Mouse (Mus musculus) spleen, adult 18-20 months (tissue): ENCODE measurements at regions not wholly inside any gene's neighbourhood (a gene's known extent, or its start where the extent isn't known, plus 50 kb on each side); places are given as distances from the start of the nearest gene placed in this dataset.
A peak's percentile ranks its signal among the peaks of the same experiment; 100 is the strongest.

Experiments used
- DNase-seq, 2 experiments: peaks; one replicate each; pipeline ENCODE4 v3.0.0; 2022; ENCODE audit warnings: mixed read lengths in 2 of 2

DNA sequence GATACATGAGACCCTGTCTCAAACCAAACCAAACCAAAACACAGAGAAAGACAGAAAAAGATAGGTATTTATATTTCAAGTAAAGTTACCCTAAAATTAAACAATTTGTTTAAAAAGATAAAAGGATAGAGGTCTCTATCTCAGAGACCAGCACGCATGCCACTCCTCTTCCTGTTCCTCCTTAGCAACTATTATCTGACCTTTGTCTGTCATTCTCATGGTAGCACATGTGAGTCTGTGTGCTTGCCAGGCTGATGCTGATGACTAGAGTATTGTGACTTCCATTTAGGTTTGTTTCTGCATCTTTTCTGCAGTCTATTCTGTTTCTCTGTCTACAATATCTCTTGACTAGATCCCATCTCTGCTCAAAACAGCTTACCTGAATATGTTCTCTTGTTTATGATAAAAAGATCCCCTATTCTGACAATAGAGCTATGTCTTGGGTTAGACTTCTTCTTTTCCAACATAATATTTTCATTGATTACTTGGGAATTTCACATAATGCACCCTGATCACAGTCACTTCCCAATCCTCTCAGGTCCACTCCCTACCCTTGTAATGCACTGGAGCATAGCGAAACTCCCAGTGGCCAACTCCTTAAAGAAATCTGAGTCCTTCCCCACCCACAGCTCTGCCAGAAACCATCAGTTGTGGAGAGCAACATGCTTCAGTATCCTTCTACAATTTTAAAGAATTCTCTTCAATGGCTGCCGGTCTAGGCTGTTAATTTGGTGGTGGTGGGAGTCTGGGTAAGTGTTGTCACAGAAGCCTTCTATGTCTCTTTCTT is 115.7 kb upstream of the Nrp1 start:
- DNase-seq: no peak

DNA sequence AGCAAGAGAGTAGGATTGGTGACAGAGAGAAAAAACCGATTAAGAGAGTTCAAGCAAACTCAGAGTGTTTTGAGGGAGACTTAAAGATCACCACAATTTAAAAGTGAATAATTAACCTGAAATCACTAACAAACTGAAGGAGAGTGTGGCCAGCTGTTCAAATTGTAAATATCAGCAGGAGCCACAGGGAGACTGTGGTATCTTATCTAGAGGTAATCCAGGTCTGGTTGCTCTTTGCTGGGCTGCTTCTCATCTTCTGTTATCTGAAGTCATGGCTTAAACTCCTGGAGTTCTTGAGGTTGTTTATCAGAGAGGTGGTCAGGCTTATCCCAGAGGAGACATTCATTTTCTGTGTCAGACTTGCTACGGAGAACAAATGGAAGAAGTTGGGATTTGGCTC is 106.7 kb upstream of the Nrp1 start:
- DNase-seq: no peak

DNA sequence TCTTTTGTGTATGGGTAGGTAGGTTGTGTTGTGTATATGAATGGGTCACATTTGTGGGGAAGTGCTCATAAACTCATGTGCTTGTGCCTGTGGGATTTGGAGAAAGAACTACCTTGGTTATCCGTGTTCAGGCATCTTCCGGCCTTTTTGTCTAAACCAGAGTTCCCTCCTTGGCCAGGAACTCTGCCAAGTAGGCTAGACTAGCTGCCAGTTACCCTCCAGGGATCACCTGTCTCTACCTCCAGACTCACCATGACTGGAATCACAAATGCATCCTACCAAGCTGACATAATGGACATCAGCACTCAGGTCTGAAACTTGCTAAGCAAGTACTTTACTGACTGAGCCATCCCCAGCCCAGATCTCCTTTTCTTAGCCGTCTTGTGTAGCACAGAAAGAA is 97.6 kb upstream of the Nrp1 start:
- DNase-seq: no peak

DNA sequence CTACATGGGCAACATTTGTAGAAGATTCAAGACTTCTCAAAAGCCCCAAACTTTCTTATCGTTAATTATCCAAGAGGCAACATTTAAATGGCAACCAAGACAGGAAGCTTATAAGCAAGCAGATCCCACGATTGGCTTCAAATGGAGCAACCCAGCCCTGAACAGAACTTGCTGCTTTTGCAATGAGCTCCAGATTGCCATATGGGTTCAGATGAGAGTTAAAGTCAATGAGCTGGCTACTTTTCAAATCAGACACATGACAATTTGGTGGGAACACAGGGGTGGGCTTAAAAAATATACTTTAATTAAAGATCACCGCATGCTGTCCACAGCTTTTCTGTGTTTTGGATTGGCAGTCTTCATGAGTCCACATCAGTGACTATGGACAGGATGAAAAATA is 97.0 kb upstream of the Nrp1 start:
- DNase-seq: no peak

DNA sequence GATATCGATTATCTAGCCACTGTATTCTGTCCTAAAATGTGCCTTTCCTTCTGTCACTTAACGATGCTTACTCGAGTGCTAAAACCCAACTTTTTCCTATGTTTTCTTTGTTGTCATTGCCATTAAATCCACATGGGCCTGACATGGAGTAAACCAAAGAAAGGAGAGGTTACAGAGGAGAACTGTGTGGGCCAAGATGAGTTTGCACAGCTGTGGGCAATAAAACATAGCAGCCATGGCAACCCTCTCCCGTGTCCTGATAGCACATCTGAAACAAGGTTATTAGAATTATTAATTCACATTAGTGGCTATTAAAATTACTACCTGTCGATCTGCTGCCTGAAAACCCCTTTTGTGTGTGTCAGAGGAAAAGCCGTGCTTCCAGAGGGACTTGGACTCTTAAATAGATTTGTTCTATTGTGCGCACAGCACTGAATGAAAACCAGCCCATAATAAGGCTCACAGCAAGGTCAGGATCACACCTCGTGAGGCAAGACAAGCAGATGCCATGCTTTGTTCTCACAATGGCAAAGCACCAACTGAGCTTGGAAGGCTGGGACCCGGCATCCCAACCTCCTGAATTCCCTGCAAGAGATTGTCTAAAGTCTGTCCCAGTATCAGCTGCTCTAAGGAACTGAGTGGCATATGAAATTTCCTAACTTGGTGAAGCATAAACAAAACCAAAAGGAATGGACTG is 95.0 kb upstream of the Nrp1 start:
- no peak for DNase-seq

DNA sequence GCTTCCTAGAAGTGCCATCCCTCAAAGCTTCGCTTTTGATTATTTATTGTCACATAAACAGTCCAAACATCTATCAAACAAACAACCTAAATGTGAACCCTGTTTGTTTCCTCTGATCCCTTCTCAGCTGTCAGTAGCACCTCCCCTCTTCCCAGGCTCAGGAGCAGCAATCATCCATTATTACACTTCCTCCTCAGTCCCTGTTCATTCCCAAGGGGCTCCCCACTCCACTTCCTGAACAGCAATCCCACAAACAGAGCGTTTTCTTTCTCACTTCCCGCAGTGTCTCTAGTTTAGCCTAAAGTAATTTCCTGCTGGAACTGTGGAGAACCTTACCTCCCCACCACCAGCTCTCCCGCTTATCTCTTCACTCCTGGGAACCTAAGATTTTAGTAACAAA is 91.1 kb upstream of the Nrp1 start:
- DNase-seq: no peak

DNA sequence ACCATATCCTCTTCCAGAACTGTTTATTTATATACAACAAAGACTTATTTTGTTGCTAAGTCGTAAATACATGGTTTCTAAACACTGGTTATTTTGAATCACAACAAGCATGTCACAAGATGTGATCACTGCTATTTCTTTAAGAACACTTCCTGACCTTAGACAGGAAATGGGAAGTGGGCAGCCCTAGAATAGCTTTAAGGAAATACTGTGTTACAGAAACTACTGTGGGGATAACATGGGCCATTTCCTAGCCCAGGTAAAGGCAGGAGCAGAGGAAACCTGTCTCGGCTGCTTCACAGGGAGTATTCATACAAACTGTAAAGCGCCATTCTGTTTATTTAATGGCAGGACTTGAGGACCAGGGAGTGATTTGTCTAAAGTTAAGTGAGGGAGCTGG is 90.4 kb upstream of the Nrp1 start:
- no peak for DNase-seq

DNA sequence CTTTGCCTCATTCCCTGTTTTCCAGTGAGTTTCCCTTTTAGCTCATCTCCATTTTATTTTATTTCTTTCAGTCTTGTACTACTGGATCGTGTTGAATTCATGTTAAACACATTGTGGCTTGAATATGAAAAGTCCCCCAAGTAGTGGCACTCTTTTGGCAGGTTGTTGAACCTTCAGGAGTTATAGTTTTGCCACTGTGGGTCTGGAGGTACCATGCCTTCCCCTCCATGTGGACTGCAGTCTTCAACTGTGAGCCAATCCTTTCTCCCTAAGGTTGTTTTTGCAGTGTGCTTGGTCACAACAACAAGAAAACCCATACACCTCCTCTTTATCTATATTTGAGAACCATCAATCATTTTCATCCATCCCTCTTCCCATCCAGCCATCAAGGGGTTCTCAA is 88.9 kb upstream of the Nrp1 start:
- no peak for DNase-seq

DNA sequence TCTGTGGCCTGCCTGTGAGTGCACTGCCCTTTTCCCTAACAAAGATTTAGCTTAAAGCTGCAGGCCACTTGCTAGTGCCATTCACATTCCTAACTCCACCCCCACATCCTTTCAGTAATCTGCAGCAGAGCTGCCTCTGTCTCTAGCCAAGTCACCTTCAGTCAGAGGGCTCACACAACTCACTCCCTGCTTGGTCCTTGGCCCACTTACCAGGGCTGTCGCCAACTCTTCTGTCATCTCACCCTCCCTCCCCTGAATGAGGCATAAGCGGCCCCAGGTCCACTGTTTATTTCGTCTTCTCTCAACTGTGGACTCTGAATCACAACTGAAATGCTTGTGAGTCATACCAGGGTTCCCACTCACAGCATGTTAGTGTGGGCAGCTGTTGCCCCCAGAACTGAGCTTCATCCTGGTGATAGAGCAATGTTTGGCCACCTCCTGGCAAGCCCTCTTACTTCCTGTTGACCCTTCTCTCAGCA is 85.5 kb upstream of the Nrp1 start:
- no peak for DNase-seq

DNA sequence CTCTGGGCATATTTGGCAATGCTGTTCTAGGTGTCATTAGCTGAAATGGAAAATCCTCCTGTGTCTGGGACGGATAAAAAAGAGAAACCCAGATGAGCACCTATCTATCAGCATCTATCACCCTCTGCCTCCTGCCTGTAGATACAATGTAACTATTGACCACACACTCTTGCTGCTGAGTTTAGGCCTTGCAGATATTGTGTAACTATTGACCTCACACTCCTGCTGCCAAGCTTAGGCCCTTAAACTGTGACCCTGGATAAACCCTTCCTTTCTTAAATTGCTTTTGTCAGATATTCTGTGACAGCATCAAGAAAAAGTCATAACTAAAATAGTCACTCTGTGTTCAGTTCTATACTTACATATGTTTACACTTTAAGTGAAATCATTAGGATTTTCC is 81.9 kb upstream of the Nrp1 start:
- no peak for DNase-seq

DNA sequence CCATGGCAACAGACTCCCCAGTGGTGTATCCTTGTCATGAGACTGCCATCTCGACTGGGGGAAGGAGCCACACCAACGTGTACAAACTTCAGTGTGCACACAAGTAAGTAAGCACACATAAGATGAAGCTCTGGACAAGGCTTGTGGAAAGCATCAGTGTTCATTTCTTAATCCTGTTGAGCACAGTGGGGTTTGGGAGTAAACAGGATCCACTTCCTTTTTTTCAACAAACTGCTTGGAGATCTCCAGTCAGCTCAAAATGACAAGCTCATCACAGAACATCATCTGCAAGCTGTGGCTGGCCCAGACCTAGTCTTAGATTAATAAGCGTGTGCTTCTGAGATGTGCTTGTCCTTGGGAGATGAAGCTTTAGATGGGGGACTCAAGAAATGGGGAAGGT is 75.6 kb upstream of the Nrp1 start:
- DNase-seq: no peak

DNA sequence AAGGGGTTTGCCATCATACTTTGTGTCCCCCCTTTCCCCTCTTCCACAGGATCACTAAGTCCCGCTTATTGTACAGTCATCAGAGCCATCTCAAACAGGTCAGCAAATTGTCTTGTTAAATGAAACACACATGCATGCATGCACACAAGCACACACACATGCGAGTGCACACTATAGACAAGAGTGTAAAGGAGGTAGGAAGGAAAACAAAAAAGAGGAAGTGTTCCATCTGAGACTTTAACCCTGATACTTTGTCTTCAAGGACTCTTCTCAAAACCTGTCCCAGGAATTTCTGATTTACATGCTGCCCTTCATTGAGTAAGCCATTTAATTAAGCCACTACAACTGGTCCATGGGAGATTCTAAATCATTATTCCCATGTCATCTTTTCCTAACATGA is 75.0 kb upstream of the Nrp1 start:
- DNase-seq: no peak

DNA sequence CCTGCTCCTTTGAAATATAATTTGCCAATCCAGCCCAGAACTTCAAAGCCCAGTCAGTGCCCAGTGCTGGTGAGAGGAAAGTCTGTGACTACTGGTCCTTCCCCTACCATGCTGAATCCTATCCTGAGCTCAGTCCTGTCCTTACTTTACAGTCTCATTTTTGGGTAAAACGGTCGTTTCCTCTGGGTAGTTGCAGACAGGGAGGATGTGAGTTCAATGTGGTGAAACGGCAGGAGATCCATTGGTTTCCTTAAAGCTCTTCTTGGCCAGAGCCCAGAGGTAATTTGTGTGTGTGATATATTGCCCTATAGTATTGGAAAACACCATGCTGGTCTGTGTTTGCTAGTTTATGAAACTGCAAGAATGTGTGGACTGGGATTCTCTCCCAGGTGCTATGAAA is 73.6 kb upstream of the Nrp1 start:
- DNase-seq: no peak

DNA sequence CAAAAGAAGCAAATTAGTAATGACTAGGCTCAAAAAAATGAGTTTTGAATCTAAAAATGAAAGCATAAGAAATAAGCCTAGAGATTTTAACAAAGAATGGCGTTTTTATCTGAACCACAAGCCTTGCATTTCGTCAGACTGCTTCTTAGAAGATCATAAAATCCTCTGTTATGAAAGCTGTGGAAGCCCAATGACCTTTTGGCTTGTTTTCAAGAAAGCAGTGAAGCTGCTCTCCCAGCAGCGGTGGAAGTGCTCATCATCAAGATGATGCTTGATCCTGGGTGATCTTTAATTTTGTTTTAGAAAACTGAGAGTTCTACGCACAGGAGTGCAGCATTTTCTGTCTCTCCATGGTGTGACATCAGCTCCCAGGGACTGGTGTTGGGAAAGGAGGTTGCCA is 68.3 kb upstream of the Nrp1 start:
- no peak for DNase-seq

DNA sequence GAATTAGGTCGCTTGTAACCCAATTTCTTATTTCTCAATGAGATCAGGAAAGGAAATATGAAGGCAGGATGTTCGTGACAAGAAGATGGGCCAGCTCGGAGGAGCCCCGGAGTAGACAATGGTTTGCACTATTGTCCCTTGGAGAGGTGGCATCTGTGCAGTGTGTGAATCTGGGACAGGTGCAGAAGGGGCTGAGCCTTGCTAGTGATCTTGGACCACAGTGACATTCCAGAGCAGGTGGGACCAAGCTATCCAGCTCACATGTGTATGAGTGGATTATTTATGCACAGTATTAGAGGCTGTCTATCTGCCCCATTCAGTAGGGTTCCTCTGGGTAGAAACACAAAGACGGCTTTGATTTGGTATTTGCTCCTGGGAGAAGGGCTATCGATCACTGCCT is 66.0 kb upstream of the Nrp1 start:
- no peak for DNase-seq

DNA sequence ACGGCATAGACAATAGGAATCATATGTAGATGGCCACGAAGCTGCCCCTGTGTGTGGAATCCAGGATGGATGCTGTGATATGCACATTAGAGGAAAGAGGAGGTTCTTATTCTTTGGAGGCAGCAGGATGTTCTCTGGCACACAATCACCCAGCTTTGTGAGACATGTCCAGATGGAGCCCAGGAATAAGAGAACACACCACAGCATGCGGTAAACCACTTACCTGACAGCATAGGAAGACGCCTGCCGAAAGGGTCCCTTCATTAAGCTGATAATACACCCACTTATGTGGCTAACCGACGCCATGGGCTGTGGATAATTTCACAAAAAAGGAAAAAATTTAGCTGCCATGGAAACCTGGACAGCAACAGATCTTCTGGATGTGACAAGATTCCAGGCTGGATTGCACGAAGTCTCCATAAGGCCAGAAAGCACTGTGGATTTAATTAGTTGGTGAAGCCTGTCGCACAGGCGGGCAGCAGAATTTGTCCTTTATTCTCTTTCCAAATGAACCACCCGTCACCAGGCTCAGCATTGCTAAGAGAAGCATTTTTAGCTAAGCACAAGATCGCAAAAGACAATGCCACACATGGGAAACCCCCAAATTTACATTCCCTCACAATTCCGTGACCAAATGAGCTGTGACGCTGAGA is 61.5 kb upstream of the Nrp1 start:
- DNase-seq: no peak

DNA sequence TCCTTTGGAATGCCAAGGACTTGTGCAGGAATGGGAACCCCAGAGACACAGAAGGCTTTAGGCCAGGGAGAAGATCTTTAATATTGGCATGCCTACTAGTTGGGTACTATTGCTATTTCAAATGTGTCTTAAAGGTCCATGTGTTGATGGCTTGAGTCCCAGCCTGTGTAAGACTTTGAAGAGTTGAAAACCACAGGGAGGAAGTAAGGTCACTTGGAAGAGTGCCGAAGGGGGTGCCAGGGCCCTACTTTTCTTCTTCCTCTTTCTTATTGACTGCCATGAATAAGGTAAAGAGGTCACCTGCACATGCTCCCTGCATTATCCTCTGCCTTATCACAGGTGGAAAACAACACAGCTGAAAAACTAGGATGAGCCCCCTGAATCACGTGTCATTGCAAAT is 56.1 kb upstream of the Nrp1 start:
- DNase-seq: peak in 1 of 2 experiments; percentile 3
